Mouse (Mus musculus): Measurements from ENCODE around the gene Lhx5.

Gene Lhx5

GRCm38 (mm10) chr5:120431649-120432485 is at the start of gene Lhx5:
Gene Lhx5 (plus strand): TSS chr5:120431699.
- DNase-seq (ENCODE audit: low read depth in 1 of 2, low spot score in 2 of 2) = no peak

GRCm38 (mm10) chr5:120386361-120386760 is 45.1 kb upstream of the Lhx5 start:
- DNase-seq (ENCODE audit: low read depth in 1 of 2, low spot score in 2 of 2) = no peak

DNA sequence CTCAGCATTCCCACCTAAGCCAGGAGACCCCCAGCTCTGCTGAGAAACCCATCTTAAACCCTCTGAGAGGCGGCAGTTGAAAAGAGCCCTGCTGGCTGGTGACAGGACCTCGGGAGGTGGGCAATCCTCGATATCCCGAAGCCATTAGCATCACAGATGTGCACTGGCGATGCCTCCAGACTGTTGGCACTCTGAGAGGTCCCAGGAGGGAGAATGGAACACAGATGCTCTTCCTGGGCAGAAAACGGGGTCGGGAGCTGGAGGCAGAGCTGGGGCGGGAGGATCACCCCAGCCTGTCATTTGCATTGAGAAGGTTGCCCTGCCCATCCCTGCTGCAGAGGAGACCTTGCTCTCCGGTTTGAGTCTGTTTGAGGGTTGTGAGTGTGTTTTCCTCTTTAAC is 42.7 kb upstream of the Lhx5 start:
- DNase-seq (ENCODE audit: low read depth in 1 of 2, low spot score in 2 of 2) = no peak

DNA sequence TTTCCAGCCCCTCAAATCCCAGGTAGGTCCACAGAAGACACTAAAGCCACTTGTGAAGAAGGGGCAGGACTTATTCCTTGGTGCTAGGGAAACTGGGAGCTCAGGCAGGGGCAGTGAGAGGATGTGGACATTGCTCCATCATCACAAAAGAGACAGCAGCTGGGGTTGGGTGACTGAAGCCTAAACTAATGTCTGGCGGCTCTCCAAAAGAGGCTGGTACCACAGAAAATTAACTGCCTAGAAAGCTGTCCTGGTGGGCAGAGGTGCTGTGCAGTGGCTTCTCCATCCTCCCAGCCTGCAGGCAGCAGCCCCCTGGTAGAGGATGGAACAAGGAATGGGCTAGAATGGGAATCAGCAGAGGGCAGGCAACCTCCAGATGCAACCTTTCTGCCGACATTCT is 41.5 kb upstream of the Lhx5 start:
- DNase-seq (ENCODE audit: low read depth in 1 of 2, low spot score in 2 of 2) = no peak

DNA sequence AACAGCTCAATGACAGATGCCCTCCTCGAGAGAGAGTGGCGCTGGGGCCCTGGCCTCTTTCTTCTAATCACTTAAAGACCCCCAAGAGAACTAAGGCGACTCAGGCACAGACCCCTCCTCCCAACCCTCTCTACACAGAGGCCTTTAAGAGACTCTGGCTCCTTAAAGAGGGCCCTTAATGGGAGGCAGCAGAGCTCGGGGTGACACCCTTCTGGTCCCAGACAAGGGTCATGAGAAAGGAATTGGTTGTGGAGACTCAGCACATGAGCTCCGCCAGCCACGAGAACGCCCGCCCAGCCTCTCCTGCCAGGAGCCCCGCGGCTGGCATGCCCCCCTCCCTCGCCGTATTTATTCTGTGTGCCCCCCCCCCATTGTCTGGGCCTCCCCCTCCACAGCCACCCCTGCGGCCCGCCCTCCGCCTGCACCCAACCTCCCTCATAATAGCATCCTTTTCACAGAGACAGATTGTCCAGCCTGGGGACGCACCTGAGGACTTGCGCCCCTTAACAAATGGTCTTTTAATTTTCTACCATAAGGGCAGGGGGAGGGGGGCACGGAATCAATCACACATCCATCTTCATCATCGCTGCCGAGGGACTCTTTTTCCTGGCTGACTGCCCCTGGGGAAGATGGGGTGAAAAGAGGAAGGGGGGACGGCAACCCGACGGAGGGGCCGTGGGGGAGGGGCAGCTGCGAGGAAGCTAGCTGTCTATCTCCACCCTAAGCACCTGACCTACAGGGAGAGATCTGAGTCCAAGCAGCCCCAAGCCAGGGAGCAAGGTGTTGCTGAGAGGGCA is 37.4 kb upstream of the Lhx5 start:
- no peak for DNase-seq (ENCODE audit: low read depth in 1 of 2, low spot score in 2 of 2)

DNA sequence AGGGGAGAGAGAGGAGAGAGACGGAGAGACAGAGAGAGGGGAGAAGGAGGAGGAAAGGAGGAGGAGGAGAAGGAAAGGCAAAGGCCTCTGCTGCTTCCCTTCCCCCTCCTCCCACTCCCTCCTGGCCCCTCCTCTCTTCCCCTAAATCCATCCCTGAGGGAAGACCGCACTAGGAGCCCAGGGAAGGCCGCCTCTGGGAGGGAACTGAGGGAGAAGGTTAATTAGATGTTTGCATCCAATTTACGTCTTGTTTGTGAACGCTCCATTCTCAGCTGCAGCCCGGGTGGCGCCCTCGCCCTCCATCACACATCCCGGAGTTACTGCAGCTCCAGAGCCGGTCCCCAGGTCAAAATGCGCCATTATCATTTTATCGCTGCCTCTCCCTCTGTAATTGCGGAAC is 33.5 kb upstream of the Lhx5 start:
- no peak for DNase-seq (ENCODE audit: low read depth in 1 of 2, low spot score in 2 of 2)

DNA sequence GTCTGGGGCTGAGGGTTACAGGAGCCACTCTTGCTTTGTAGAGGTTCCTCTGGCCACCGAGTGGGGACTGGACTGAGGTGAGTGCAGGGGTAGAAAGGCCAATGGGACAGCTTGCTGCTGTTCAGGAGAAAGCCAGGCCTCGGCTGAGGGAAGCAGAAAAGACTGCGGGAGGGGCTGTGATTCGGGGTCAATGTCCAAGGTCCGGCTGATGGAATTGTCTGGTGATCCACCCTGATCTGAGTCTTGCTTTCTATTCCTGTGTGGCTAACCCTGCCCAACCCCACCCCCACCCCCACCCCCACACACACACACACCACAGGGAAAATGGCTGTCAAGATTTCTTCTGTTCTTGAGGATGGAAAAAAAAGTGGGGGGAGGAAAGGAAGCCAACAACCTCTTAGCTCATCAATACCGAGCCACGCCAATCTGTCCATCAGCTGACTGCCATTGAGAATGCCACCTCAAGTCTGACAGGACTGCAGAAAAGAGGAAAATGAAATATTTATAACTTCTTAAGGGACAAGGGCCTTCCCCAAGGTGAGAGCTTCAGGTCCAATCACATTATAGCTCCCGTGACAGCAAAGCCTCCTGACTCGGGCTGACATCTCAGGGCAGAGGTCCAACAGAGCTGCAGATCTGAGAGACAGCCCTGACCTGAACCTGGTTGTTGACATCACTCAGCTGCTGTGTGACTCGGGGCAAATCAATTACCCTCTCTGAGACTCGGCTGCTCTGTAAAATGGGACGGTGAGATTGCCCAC is 26.5 kb upstream of the Lhx5 start:
- no peak for DNase-seq (ENCODE audit: low read depth in 1 of 2, low spot score in 2 of 2)

GRCm38 (mm10) chr5:120408933-120409332 is 22.6 kb upstream of the Lhx5 start:
- no peak for DNase-seq (ENCODE audit: low read depth in 1 of 2, low spot score in 2 of 2)

GRCm38 (mm10) chr5:120409385-120410378 is 21.8 kb upstream of the Lhx5 start:
- DNase-seq (ENCODE audit: low read depth in 1 of 2, low spot score in 2 of 2) = no peak

GRCm38 (mm10) chr5:120413436-120413835 is 18.1 kb upstream of the Lhx5 start:
- no peak for DNase-seq (ENCODE audit: low read depth in 1 of 2, low spot score in 2 of 2)

DNA sequence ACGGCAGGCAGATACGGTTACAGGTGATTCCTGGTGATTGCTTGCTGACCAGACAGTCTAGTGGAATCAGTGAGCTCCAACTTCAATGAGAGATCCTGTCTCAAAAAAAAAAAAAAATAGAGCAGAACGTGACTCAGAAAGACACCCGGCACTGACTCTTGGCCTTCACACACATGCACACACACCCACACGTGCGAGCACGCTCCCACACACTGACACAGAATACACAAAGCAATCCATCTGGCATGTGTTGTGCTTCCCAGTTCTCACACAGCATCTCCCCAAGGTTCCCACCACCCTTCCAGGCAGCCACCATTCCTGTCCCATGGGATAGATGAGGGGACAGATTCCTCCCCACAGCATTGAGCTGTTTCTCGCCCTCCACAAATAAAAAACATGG is 11.4 kb upstream of the Lhx5 start:
- DNase-seq (ENCODE audit: low read depth in 1 of 2, low spot score in 2 of 2) = no peak

- DNase-seq (ENCODE audit: low read depth in 1 of 2, low spot score in 2 of 2) = no peak
Observed at GRCm38 (mm10) chr5:120424039-120424438, 7.5 kb upstream of the Lhx5 start.

DNA sequence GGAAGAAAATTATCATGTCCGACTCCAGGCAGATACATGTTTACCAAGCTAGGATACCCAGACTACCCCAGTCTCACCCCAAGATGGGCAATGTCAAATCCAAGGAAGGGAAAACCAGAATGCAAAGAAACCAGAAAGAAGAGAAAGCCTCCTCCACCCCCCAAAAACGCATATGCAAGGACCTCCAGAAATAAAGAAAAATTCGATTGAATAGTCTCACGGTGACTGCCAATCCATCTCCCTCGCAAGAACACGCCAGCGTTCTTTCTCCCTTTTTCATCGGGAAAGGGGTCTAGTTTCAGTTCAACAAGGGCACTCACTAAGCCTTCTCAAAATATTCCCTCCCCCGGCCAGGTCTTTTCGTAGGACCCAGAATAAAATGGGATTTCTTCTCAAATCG is 6.8 kb upstream of the Lhx5 start:
- DNase-seq (ENCODE audit: low read depth in 1 of 2, low spot score in 2 of 2) = no peak

DNA sequence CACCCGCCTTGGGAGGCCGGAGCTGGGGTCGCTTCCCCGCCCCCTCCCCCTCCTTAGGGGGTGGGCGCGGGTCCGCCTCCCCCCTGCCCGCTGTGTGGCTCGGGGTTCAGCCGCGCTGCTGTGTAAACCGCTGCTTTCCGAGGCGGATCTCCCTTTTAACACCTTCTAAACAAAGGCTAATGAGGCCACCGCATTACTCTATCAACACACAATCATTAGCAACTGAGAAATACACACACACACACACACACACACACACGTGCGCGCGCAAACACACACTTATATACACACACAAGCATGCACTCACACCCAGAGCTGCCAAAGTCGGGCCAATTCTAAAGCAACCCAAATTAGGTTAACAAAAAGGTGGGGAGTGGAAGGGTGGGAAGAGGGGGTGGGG is 5.8 kb upstream of the Lhx5 start:
- DNase-seq (ENCODE audit: low read depth in 1 of 2, low spot score in 2 of 2) = no peak

DNA sequence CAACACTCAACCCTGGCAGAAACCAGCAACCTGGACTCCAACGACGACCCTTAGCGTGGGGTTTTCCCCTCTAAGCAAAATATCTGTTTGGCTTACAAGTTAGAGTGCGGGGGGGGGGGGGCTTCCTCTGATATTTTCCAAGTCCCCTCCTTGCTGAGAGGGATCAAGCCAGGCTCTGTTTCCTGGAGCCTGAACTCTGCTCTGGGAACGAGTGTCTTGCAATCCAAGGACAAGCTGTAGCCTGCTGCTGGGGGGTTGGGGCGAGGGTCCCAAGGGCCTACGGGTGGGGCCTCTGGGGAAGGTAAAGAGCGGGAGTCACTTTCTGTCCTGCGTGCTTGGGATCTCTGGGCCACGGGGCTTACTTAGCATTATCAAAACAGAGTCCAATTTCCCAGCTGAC is 4.9 kb upstream of the Lhx5 start:
- no peak for DNase-seq (ENCODE audit: low read depth in 1 of 2, low spot score in 2 of 2)

DNA sequence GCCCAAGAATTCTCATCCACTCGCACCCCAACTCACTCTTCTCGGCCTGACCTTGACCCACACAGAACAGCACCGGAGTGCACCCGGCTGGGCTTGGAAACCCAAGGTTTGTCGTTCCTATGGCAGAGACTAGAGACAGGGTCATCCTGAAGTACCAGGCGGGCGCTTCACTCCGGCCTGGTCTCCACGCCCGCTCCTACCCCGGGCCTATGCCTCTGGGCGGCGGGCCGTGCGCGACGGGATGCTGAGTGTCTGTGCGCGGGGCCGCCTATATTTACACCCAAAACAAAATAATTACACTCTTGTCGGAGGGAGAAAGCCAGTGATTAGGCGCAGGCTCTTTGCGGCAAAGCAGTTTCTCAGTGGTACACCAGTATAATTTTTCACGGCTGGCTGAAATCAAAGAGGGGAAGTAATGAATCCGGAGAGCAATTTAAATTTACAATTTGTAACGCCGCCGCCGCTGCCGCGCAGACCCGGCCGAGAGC is 4.0 kb upstream of the Lhx5 start:
- no peak for DNase-seq (ENCODE audit: low read depth in 1 of 2, low spot score in 2 of 2)

DNA sequence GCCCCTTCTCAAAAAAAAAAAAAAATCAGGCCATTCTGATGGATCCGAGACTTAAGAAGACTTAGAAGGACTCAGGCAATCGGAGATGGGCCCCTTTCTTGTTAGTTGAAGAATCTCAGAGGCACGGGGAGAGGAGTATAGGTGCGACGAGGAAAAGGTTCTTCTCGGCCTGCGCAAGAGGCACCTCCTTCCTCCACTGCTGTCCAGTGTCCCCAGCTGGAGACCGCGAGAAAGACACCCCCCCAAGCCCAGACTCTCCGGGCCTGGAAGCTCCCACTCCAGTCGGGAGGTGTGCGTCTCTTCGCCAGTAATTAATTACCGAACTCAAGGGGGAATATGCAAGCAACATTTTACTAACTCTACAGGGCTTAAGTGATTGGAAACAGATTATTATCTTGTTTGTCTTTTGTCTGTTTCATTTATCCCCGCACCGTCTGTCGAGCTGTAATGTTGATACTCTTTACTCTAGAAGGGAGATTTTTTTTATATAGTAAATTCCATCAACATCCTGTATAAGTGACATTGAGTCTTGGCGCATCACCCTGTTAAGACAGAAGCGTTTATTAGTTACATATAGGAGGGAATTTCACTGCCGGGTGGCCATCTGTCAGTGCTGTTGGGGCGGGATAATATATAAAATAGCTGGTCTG is 3.2 kb upstream of the Lhx5 start:
- no peak for DNase-seq (ENCODE audit: low read depth in 1 of 2, low spot score in 2 of 2)

GRCm38 (mm10) chr5:120428990-120429389 is 2.5 kb upstream of the Lhx5 start:
- DNase-seq (ENCODE audit: low read depth in 1 of 2, low spot score in 2 of 2) = no peak

DNA sequence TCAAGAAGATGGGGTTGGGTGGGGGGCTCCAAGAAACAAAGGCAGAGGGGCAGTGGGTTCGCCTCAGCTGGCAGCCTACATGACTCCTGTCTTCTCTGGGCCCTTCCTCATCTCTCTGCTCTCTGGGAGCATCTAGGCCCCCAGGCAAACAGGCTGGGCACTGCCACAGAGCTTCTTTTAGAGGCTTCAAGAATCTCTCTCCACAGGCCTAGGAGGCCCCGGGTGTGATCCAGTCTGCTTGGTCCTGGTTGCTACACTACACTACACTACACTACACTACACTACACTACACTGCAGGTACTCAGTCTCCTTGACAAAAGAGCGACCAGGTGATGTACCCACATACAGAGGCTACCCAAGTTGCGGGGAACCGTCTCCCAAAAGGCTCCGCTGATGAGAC is 1.8 kb upstream of the Lhx5 start:
- no peak for DNase-seq (ENCODE audit: low read depth in 1 of 2, low spot score in 2 of 2)
